Mouse (Mus musculus) urinary bladder, postnatal 14 days (tissue): ENCODE measurements around the gene Ost4.

ENCODE experiments used
- DNase-seq: peaks from one replicate; pipeline ENCODE4 v3.0.0; 2021; ENCODE audit warnings: low spot score

The Ost4 gene

DNA sequence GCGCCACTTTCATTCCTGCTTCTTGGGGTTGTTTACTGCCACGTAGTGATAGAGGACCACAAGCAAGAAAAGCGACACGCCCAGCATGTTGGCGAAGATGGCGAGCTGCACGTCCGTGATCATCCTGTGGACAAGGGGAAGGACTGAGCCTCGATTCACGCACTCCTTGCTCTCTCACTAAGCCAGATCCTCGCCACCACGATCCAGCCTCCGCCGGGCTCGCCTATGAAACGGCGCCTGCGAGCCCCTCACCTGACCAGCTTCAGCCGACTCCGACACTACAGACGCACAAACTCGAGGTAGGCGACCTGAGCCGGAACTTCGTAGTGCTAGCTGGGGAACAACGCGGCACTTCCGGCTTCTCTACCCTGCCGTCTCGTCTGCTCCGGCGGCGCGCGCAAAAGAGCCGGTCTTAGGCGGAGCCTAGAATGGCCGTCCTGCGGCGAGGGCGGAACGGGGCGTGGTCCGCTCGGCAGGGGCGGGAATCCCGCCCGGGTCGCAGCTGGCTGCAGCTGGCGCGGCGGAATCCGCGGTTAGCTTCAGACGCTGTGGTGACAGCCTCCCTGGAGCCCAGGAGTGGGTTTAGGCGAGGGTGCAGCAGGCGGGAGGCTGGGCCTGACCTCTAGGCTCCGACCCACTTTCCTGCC lies at the start of gene Ost4:
Ost4 (minus strand) TSS at position 376 of the 647 bp plus-strand sequence.
- DNase-seq = peak; percentile 98

GRCm38 (mm10) chr5:30955751-30956150 lies 48.2 kb upstream of the Ost4 start:
- no peak for DNase-seq

GRCm38 (mm10) chr5:30954556-30954955 lies 47.0 kb upstream of the Ost4 start:
- DNase-seq = no peak

- no peak for DNase-seq
Measured at GRCm38 (mm10) chr5:30954065-30954464, 46.5 kb upstream of the Ost4 start.

GRCm38 (mm10) chr5:30952551-30952950 lies 45.0 kb upstream of the Ost4 start:
- DNase-seq = no peak

DNA sequence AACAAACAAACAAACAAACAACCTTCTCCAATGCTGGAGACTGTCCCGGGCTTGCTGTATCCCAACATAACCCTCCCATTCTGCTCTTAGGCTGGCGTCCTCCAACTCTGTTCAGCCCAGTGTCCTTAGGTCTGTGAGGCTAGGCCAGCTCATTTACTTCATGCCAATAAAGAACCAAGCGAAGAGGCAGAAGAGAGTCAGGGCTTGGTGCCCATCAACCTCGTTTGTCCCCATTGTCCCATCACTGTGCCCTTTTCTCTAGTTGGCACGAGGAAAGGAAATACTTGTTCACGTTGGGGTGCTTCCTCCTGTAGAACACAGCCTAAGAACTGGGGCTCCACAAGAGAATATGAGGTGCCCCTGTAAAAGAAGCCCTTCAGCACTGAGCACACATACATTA lies 44.1 kb upstream of the Ost4 start:
- no peak for DNase-seq

DNA sequence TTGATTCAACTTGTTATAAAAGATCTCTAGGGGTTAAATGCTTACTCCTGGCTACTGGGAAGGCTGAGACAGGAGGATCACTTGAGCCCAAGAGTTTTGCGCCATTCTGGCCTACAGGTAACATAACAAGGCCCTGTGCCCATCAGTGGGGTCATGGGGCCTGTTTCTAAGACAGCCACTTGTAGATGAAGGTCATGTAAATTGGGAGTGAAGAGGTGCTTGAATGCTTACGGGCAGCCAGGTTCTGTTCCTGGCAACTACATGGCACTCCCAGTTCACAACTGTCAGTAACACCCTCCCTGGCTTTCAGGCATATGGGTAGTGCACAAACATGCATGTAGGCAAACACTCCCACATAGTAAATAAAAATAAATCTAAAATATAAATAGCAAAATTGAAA lies 43.3 kb upstream of the Ost4 start:
- no peak for DNase-seq

- DNase-seq = no peak
Measured at GRCm38 (mm10) chr5:30950451-30950850, 42.9 kb upstream of the Ost4 start.

- DNase-seq = peak; percentile 91
Measured at GRCm38 (mm10) chr5:30949654-30950326, 42.2 kb upstream of the Ost4 start.

GRCm38 (mm10) chr5:30948620-30949019 lies 41.0 kb upstream of the Ost4 start:
- no peak for DNase-seq

GRCm38 (mm10) chr5:30944956-30945781 lies 37.6 kb upstream of the Ost4 start, which contains the start of gene Cgref1:
Cgref1 (minus strand) TSS chr5:30945591.
- DNase-seq = peak; percentile 73

DNA sequence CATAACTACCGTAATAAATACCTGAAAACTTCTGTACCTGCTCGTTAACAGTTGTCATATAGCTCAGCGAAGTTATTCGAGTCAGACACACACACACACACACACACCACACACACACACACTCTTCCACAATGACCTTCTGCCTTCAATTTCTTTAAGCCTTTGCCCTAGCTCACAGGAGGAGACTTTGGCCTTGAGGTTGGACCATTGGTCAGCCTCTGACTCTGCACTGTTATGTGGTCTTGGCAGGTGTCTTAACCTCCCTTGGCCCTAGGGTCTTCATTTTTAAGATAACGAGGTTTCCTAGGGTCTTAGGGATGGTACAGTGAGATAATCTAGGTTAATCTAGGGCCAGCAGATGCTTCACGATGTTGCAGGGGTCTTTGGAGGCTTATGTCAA lies 36.8 kb upstream of the Ost4 start:
- DNase-seq = no peak

GRCm38 (mm10) chr5:30943004-30943403 lies 35.4 kb upstream of the Ost4 start:
- DNase-seq = no peak

DNA sequence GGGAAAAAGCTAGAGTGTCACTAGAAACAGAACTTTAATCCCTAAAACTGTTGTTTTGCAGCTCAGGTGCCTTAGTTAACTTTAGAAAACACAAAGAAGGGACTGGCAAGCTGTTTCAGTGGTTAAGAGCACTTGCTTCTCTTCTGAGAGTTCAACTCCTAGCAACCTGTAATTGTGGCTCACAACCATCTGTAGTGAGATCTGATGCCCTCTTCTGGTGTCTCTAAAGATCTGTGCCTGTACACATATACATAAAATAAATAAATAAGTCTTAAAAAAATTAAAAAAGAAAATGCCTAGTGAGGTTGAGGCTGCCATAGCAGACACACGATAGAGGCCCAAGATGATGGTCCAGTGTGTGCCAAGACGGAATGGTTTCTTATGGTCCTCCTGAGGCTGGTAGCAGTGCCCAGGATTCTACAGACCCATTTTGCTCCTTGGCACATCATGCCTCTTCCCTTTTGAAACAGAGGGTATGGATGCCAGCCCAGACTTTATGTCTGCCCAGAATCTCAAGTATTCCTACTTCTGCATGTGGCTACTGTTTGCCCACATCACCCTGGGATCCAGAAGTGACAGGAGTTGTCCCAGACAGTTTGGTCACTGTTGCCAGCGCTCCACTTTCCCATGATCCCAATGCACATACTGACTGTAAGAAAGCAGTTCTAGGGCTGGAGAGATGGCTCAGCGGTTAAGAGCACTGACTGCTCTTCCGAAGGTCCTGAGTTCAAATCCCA lies 27.3 kb upstream of the Ost4 start:
- no peak for DNase-seq

GRCm38 (mm10) chr5:30933705-30934104 lies 26.1 kb upstream of the Ost4 start:
- DNase-seq = no peak

DNA sequence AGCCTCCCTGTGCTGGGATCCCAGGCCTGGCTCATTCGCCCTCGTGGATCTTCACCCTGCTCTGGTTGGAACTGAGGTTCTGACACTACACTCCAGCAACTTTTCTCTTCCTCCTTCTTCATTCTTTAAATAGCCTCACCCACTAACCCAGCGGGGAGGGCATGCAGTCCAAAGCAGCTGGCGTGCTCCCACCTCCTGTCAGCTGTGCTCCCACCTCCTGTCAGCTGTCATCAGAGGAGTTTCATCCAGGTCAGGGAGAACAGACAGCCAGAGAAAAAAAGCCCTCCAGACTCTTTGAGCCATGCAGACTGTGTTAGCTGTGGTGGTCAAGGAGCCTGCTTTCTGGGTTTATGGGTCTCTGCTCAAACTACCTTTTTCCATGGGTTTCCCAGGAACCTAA lies 23.8 kb upstream of the Ost4 start:
- no peak for DNase-seq

DNA sequence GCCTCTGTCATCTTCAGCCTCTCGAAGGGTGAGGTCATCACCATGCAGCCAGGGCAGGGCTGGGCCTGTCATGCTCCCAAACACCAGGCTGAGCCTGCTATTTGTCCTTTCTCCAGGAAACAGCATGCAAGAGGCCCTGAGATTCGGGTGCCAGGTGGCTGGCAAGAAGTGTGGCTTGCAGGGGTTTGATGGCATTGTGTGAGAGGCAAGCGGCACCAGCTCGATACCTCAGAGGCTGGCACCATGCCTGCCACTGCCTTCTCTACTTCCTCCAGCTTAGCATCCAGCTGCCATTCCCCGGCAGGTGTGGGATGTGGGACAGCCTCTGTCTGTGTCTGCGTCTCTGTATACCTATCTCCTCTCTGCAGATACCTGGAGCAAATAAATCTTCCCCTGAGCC lies 23.3 kb upstream of the Ost4 start:
- no peak for DNase-seq

DNA sequence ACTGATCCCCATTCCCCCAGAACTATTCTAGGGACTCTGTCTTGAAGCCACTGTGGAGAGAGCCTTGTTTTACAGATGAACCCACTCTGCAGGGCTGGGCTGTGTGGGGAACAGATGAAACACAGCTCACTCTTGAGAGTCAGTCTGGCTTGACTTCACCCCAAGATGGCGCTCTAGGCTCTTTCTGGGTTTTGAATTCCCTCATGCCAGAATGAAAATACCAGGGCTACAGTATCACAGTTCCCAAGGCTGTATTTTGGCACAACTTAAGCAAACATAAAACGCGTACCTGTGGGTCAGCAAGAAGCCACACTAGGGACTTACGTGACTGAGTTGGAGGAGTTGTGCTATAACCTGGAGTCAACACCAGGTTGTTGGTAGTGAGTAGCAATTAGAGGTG lies 22.5 kb upstream of the Ost4 start:
- peak; percentile 80 for DNase-seq

DNA sequence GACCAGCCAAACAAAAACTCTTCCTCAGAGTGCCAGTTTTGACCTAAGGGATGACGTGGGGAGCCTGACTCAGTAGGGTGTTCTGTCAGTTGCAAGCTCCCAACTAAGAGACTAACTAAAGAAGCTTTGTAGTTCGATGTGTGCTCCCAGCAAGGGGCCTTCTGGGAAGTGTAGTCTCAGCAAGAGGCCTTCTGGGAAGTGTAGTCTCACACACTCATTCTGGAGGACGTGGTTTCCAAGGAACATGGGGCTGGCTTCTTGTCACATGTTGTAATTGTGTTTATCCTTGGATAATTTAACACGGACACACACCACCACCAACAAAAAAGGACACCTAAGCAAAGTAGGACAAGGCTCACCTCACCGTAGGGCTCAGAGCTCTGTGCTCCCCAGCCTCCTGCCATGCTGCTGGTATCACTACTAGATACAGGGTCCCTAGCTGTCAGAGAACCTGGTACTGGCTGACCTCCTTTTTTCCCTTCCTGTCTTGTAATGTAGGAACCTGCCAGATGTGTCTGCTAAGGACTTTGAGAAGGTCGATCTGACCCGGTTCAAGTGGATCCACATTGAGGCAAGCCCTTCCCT lies 20.4 kb upstream of the Ost4 start:
- DNase-seq = no peak

DNA sequence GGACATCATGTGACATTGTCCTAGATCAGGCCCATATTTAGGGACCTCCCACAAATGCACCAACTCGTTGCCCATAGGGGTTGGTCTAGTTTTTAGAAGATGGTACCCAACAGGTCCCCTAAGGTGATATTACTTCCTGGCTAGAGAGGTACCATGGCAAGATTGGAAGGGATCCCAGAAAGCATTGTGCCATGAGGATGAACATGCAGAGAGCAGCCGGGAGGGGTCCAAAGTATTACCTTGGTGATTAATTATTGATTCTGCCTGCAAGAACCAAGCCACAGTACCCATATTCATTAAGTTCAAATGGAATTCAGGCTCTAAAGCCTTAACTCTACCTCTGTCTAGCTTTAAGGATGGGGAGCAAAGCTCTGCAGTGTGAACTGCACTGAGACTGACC lies 18.5 kb upstream of the Ost4 start:
- no peak for DNase-seq

- no peak for DNase-seq
Measured at GRCm38 (mm10) chr5:30925217-30925616, 17.6 kb upstream of the Ost4 start.

- no peak for DNase-seq
Measured at GRCm38 (mm10) chr5:30924614-30925013, 17.0 kb upstream of the Ost4 start.
